Mouse (Mus musculus): Measurements from ENCODE around the gene Sh3pxd2a. TPM values are rescaled to one million over a fixed set of nuclear protein-coding genes. Genes with fewer than 3 reads are reported as not detected.
A peak's percentile ranks its signal among the peaks of the same experiment; 100 is the strongest.

Sh3pxd2a gene
- polyA plus RNA-seq, 1 experiment = 119 TPM

DNA sequence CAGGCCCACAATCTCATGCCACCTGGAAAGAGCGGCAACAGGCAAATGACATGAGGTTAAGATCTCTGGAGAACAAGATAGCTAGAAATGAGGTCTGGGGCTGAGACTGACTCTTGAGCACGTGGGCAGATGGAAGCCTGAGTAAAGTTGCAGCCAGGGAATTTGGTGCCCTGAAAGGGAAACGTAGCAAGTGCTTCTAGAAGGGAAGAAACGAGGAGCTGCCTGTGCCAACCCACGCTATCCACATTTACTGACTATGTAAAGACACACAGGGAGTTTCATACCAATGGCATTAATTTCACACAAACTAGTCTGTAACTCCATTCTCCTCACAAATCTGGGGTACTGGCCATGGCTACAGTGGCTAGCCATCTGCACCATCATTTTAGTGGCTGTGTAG, 35.6 kb upstream of the Sh3pxd2a start:
- Histone ChIP-seq H3K27ac (replicated peaks; ENCODE audit: low read depth, low read length) (no peak overlapping the region), H3K4me1 (ENCODE audit: control insufficient read depth, insufficient read depth, insufficient read length, low read length) (no peaks in the 10 kb centered on the region)

GRCm38 (mm10) chr19:47498942-47499341, 34.7 kb upstream of the Sh3pxd2a start:
- H3K27ac ChIP-seq (replicated peaks; ENCODE audit: low read depth, low read length) = no peak overlapping the region
- no peaks in the 10 kb centered on the region for H3K4me1 ChIP-seq (ENCODE audit: control insufficient read depth, insufficient read depth, insufficient read length, low read length)
- H3K4me3 ChIP-seq (ENCODE audit: insufficient read depth, low read depth, low read length) = no peak overlapping the region

More for the DNA sequence above, 35.6 kb upstream of the Sh3pxd2a start:
- H3K4me3 ChIP-seq (ENCODE audit: insufficient read depth, low read depth, low read length) = no peak overlapping the region

GRCm38 (mm10) chr19:47497736-47498135, 33.5 kb upstream of the Sh3pxd2a start:
- Histone ChIP-seq H3K27ac (replicated peaks; ENCODE audit: low read depth, low read length) (no peak overlapping the region), H3K4me1 (ENCODE audit: control insufficient read depth, insufficient read depth, insufficient read length, low read length) (no peaks in the 10 kb centered on the region), H3K4me3 (ENCODE audit: insufficient read depth, low read depth, low read length) (no peak overlapping the region)

DNA sequence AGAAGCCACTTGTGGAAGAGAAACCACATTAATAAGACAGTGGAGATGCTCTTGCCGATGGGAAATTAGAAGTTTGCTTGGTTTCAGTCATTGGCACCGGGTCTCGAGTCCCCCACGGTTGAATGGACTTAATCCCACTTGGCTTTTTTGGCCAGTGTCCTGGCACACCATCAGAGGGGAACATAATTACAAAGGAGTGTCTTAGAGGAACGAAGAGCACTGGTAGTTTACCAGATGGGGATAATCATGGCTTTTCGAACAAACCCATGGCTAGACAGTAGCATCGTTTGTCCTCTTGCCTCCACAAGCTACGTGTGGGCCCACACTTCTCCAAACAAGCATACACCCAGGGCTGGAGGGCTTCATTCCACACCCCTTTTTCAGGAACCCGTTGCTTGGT, 33.1 kb upstream of the Sh3pxd2a start:
- Histone ChIP-seq H3K4me3 (ENCODE audit: insufficient read depth, low read depth, low read length) (no peak overlapping the region), H3K4me1 (ENCODE audit: control insufficient read depth, insufficient read depth, insufficient read length, low read length) (no peaks in the 10 kb centered on the region), H3K27ac (replicated peaks; ENCODE audit: low read depth, low read length) (no peak overlapping the region)

- H3K4me1 ChIP-seq (ENCODE audit: control insufficient read depth, insufficient read depth, insufficient read length, low read length) = no peaks in the 10 kb centered on the region
- H3K27ac ChIP-seq (replicated peaks; ENCODE audit: low read depth, low read length) = no peak overlapping the region
- no peak overlapping the region for H3K4me3 ChIP-seq (ENCODE audit: insufficient read depth, low read depth, low read length)
Observed at GRCm38 (mm10) chr19:47493017-47493997, 29.1 kb upstream of the Sh3pxd2a start.

DNA sequence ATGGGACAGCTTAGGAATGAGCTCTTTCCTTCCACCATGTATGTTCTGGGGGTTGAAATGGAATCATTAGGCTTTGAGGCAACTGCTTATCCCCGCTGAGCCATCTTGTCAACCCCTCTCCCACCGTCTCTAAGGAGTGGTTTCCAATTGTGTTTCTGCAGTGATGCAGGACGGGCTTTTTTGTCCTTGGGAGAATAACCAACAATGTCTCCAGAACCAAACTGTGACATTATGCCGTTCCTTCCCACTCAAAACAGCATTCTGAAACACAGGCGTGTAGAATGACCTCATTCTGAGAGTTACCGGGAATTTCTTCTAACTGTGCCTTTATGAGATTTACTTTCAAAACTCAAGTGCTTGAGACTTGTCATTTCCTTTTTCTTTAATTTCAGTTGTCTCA, 28.2 kb upstream of the Sh3pxd2a start:
- no peak overlapping the region for H3K27ac ChIP-seq (replicated peaks; ENCODE audit: low read depth, low read length)
- no peaks in the 10 kb centered on the region for H3K4me1 ChIP-seq (ENCODE audit: control insufficient read depth, insufficient read depth, insufficient read length, low read length)
- H3K4me3 ChIP-seq (ENCODE audit: insufficient read depth, low read depth, low read length) = no peak overlapping the region

GRCm38 (mm10) chr19:47491853-47492252, 27.7 kb upstream of the Sh3pxd2a start:
- H3K4me1 ChIP-seq (ENCODE audit: control insufficient read depth, insufficient read depth, insufficient read length, low read length) = no peaks in the 10 kb centered on the region
- H3K27ac ChIP-seq (replicated peaks; ENCODE audit: low read depth, low read length) = no peak overlapping the region
- no peak overlapping the region for H3K4me3 ChIP-seq (ENCODE audit: insufficient read depth, low read depth, low read length)

- peaks cover 4% of the 10 kb centered on the region; the same call in 1 of the 2 replicates for H3K4me1 ChIP-seq (ENCODE audit: control insufficient read depth, insufficient read depth, insufficient read length, low read length)
- H3K4me3 ChIP-seq (ENCODE audit: insufficient read depth, low read depth, low read length) = no peak overlapping the region
- no peak overlapping the region for H3K27ac ChIP-seq (replicated peaks; ENCODE audit: low read depth, low read length)
Observed at GRCm38 (mm10) chr19:47489233-47489632, 25.0 kb upstream of the Sh3pxd2a start.

DNA sequence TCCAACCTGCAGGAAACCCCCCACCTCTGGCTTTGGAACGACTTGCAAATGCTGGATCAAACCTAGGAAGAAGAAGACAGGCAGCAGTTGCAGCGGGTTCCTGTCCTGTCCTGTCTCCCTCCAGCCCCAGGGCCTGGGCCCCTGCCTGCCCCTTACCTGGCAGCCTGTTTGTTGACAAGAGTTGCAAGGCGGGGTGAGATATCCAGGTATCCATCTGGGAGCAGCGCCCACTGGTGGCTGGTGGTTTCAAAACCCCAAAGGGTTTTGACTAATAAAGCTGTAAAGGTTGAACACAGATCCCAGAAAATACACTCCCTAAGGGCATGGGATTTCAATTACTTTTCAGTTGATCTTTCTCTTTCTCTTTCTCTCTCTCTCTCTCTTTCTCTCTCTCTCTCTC, 24.0 kb upstream of the Sh3pxd2a start:
- Histone ChIP-seq H3K4me1 (ENCODE audit: control insufficient read depth, insufficient read depth, insufficient read length, low read length) (peaks cover 5% of the 10 kb centered on the region; the same call in 1 of the 2 replicates), H3K4me3 (ENCODE audit: insufficient read depth, low read depth, low read length) (no peak overlapping the region), H3K27ac (replicated peaks; ENCODE audit: low read depth, low read length) (no peak overlapping the region)

- no peak overlapping the region for H3K4me3 ChIP-seq (ENCODE audit: insufficient read depth, low read depth, low read length)
- H3K4me1 ChIP-seq (ENCODE audit: control insufficient read depth, insufficient read depth, insufficient read length, low read length) = peaks cover 5% of the 10 kb centered on the region; the same call in 1 of the 2 replicates
- H3K27ac ChIP-seq (replicated peaks; ENCODE audit: low read depth, low read length) = no peak overlapping the region
Observed at GRCm38 (mm10) chr19:47487572-47487971, 23.4 kb upstream of the Sh3pxd2a start.

GRCm38 (mm10) chr19:47485997-47486566, 21.9 kb upstream of the Sh3pxd2a start:
- no peak overlapping the region for H3K4me3 ChIP-seq (ENCODE audit: insufficient read depth, low read depth, low read length)
- H3K4me1 ChIP-seq (ENCODE audit: control insufficient read depth, insufficient read depth, insufficient read length, low read length) = peaks cover 5% of the 10 kb centered on the region; the same call in 1 of the 2 replicates
- peak overlapping the region; percentile 12; the same call in 1 of the 2 replicates for H3K27ac ChIP-seq (replicated peaks; ENCODE audit: low read depth, low read length)

DNA sequence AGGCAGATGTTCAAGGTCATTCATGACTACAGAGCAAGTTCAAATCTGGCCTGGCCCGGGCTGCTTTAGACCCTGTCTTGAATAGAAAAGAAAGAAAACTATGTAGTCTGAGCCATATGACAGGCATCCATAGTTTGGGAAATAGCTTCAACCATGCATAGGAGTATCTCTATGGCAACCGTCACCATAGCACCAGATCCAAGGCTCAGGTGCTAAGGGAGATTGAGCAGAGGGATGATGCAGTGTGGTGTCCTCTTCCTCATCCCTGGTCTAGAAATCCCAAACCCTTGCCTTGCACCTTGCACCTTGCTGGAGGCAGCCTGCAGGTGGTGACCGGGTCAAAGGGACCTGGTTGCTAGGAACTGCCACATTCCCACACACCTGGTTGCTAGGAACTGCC, 19.9 kb upstream of the Sh3pxd2a start:
- no peak overlapping the region for H3K4me3 ChIP-seq (ENCODE audit: insufficient read depth, low read depth, low read length)
- peaks cover 5% of the 10 kb centered on the region; the same call in 1 of the 2 replicates for H3K4me1 ChIP-seq (ENCODE audit: control insufficient read depth, insufficient read depth, insufficient read length, low read length)
- H3K27ac ChIP-seq (replicated peaks; ENCODE audit: low read depth, low read length) = no peak overlapping the region

DNA sequence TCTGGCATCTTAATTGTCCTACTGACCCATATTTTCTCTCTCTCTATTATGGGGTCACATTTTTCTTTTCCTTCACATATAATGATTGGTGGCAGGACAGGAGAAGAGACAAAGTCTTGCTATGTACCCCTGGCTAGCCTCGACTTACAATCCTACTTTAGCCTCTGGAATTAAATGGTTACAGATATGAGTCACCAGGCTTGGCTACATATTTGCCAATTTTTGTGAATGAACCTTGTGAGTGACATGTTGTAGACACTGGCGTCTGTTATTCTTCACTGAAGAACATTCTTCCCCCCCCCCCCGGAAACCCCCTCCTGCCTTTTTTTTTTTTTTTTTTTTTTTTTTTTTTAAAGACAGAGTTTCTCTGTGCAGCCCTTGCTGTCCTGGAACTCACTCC, 19.1 kb upstream of the Sh3pxd2a start:
- Histone ChIP-seq H3K27ac (replicated peaks; ENCODE audit: low read depth, low read length) (no peak overlapping the region), H3K4me1 (ENCODE audit: control insufficient read depth, insufficient read depth, insufficient read length, low read length) (peaks cover 5% of the 10 kb centered on the region; the same call in 1 of the 2 replicates), H3K4me3 (ENCODE audit: insufficient read depth, low read depth, low read length) (no peak overlapping the region)

DNA sequence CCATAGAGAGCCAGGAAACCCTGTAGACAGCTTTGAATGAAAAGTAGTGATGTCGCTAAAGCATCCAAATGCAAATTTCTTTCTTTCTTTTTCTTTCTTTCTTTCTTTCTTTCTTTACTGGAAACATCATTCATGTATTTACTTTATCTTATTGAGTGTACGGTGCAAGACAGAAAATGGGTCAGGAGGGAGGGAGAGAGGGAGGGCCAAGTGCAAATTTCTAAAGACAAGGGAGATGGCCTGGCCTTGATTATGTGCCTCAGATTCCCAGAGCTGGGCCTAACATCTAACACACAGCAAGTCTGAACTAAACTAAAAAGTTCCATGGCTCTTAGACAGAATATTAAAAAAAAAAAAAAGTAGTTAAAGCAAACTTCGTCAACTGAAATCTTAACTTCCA, 9.3 kb upstream of the Sh3pxd2a start:
- H3K27ac ChIP-seq (replicated peaks; ENCODE audit: low read depth, low read length) = no peak overlapping the region
- no peak overlapping the region for H3K4me3 ChIP-seq (ENCODE audit: insufficient read depth, low read depth, low read length)
- no peaks in the 10 kb centered on the region for H3K4me1 ChIP-seq (ENCODE audit: control insufficient read depth, insufficient read depth, insufficient read length, low read length)

DNA sequence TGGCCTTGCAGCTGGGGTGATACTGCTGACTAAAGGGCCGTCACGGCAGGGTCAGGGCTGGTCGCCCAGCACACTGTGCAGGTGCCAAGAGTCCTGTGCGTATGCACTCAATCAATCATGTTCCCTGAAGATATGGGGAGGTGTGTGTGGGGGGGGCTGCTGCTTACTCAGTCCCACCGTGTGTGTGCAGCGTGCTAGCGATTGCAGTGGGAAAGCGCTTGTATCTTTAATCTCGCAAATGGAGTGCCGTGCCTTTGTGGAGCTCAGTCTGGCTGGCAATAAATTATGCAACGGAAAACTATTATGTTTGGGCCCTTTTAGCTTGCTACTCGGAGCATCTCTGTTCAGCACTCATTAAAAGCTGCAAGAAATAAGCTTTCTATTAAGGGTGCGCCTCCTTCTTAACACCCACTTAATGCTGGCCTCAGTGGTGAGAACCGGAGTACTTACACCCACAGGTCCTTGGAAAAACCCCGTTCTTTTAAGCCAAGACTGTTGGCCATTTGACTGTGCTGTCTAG, 8.7 kb upstream of the Sh3pxd2a start:
- Histone ChIP-seq H3K27ac (replicated peaks; ENCODE audit: low read depth, low read length) (no peak overlapping the region), H3K4me1 (ENCODE audit: control insufficient read depth, insufficient read depth, insufficient read length, low read length) (no peaks in the 10 kb centered on the region), H3K4me3 (ENCODE audit: insufficient read depth, low read depth, low read length) (no peak overlapping the region)

Measured in brown adipose tissue, adult 24 weeks (tissue).